Mouse (Mus musculus) gastrocnemius, postnatal 25 days (tissue): Measurements from ENCODE around the gene Apc2. TPM values are rescaled to one million over a fixed set of nuclear protein-coding genes. Genes with fewer than 3 reads are reported as not detected.
A peak's percentile ranks its signal among the peaks of the same experiment; 100 is the strongest.

Source experiments
- DNase-seq: peaks from one replicate; pipeline ENCODE4 v3.0.0; 2022
- total RNA-seq, 2 experiments: library from RNA; stranded (reverse); gene quantifications; 1 replicate in 1 of 2; 2 replicates in 1 of 2; pipeline ENCODE4 v1.2.3; 2021

The Apc2 gene
- total RNA-seq, 2 experiments from 2014 or later, result 0.59 to 0.82 TPM

GRCm38 (mm10) chr10:80262776-80263365, 32.9 kb upstream of the Apc2 start:
- DNase-seq, result no peak

- peak; percentile 99 for DNase-seq
Measured at GRCm38 (mm10) chr10:80264341-80265148, 31.2 kb upstream of the Apc2 start.

GRCm38 (mm10) chr10:80265149-80265486, 30.7 kb upstream of the Apc2 start:
- no peak for DNase-seq

GRCm38 (mm10) chr10:80270099-80270498, 25.7 kb upstream of the Apc2 start:
- DNase-seq, result no peak

GRCm38 (mm10) chr10:80270734-80271181, 25.0 kb upstream of the Apc2 start:
- DNase-seq, result no peak

- no peak for DNase-seq
Measured at GRCm38 (mm10) chr10:80271186-80271843, 24.5 kb upstream of the Apc2 start.

GRCm38 (mm10) chr10:80271870-80272585, 23.7 kb upstream of the Apc2 start:
- no peak for DNase-seq

- DNase-seq, result no peak
Measured at GRCm38 (mm10) chr10:80273847-80274246, 21.9 kb upstream of the Apc2 start.

GRCm38 (mm10) chr10:80276238-80276637, 19.5 kb upstream of the Apc2 start:
- DNase-seq, result no peak

GRCm38 (mm10) chr10:80278390-80278789, 17.4 kb upstream of the Apc2 start:
- no peak for DNase-seq

GRCm38 (mm10) chr10:80279273-80279672, 16.5 kb upstream of the Apc2 start:
- DNase-seq, result no peak

- no peak for DNase-seq
Measured at GRCm38 (mm10) chr10:80281304-80281703, 14.5 kb upstream of the Apc2 start.

GRCm38 (mm10) chr10:80281921-80282371, 13.8 kb upstream of the Apc2 start:
- peak; percentile 48 for DNase-seq

- no peak for DNase-seq
Measured at GRCm38 (mm10) chr10:80282481-80283441, 13.0 kb upstream of the Apc2 start.

GRCm38 (mm10) chr10:80285222-80286070, 10.3 kb upstream of the Apc2 start:
- no peak for DNase-seq

GRCm38 (mm10) chr10:80288097-80288496, 7.7 kb upstream of the Apc2 start:
- no peak for DNase-seq

GRCm38 (mm10) chr10:80288657-80289056, 7.1 kb upstream of the Apc2 start:
- no peak for DNase-seq

GRCm38 (mm10) chr10:80292251-80293146, 3.3 kb upstream of the Apc2 start, which contains the start of gene Rps15:
Rps15 (plus strand) TSS chr10:80292453.
- DNase-seq, result peak; percentile 92

GRCm38 (mm10) chr10:80293325-80293724, 2.5 kb upstream of the Apc2 start:
- DNase-seq, result no peak
